Mouse (Mus musculus) limb, embryonic 11.5 days (tissue): ENCODE measurements around the gene Tmem135. TPM values are rescaled to one million over a fixed set of nuclear protein-coding genes. Genes with fewer than 3 reads are reported as not detected.

Experiments
- ATAC-seq: fragments of 200-750 bp; cut with Nextera tagmentation; 2 replicates; pipeline ENCODE4 v1.8.0; 2017; ENCODE audit warnings: low read depth; ENCODE audit not compliant: insufficient number of reproducible peaks, low FRiP score, low TSS enrichment
- DNase-seq: peaks from one replicate; pipeline ENCODE4 v3.0.0-alpha.2; 2015; ENCODE audit warnings: low spot score
- H3K27ac ChIP-seq: fragments of 300-500 bp; sonication (generic); replicated peaks from 2 replicates; pipeline ENCODE4 v1.5.1; 2014; ENCODE audit warnings: low read depth, mild to moderate bottlenecking, low read length
- H3K27me3 ChIP-seq: fragments of 300-500 bp; sonication (generic); 2 replicates; pipeline ENCODE4 v1.6.1; 2014; ENCODE audit warnings: mild to moderate bottlenecking, low read length, mixed read lengths; ENCODE audit not compliant: control insufficient read depth, insufficient read depth
- H3K36me3 ChIP-seq: fragments of 300-500 bp; sonication (generic); 2 replicates; pipeline ENCODE4 v1.6.1; 2014; ENCODE audit warnings: mild to moderate bottlenecking, low read length, moderate library complexity, mixed read lengths; ENCODE audit not compliant: control insufficient read depth, insufficient read depth
- H3K4me1 ChIP-seq: fragments of 300-500 bp; sonication (generic); 2 replicates; pipeline ENCODE4 v1.6.1; 2014; ENCODE audit warnings: low read length, mixed read lengths; ENCODE audit not compliant: control insufficient read depth, insufficient read depth
- H3K4me2 ChIP-seq: fragments of 300-500 bp; sonication (generic); 2 replicates; pipeline ENCODE4 v1.6.1; 2014; ENCODE audit warnings: low read depth, mild to moderate bottlenecking, moderate library complexity; ENCODE audit not compliant: severe bottlenecking
- H3K4me3 ChIP-seq: fragments of 300-500 bp; sonication (generic); 2 replicates; pipeline ENCODE4 v1.5.1; 2014; ENCODE audit warnings: low read depth, low read length
- H3K9ac ChIP-seq: fragments of 300-500 bp; sonication (generic); 2 replicates; pipeline ENCODE4 v1.6.1; 2014; ENCODE audit warnings: mild to moderate bottlenecking, low read length
- H3K9me3 ChIP-seq: fragments of 300-500 bp; sonication (generic); 2 replicates; pipeline ENCODE4 v1.6.1; 2016; ENCODE audit warnings: low read length; ENCODE audit not compliant: control insufficient read depth
- WGBS: fragments of 180-500 bp; shearing (Covaris S2); extraction: QIAGEN DNeasy Blood & Tissue Kit; methylation state at CpG from one replicate; pipeline ENCODE4 v1.1.7; 2014; 5-methylcytosine and 5-hydroxymethylcytosine counted together
- polyA plus RNA-seq: library from polyadenylated mRNA; unstranded; fragments of >200 nt; fragmentation: Nextera tagmentation; extraction: Ambion mirVana; gene quantifications from 2 replicates; pipeline ENCODE4 v1.2.1, GENCODE M21; 2014

Tmem135 gene
- polyA plus RNA-seq, result 17.7 and 18.3 TPM in 2 replicates

- ATAC-seq, result peak; percentile 97
- under 1% methylated on average over 57 of the region's 62 CpGs for WGBS
Observed at GRCm38 (mm10) chr7:89404081-89404733, at the start of gene Tmem135, which contains the start of gene Fzd4. Tmem135 (minus strand) TSS chr7:89404222. Fzd4 (plus strand) TSS chr7:89404355.

GRCm38 (mm10) chr7:89450312-89450711 is 46.3 kb upstream of the Tmem135 start:
- Histone ChIP-seq H3K27ac (no peak overlapping the region), H3K9me3 (no peaks in the 10 kb centered on the region), H3K4me2 (no peak overlapping the region), H3K9ac (no peak overlapping the region), H3K27me3 (no peaks in the 10 kb centered on the region), H3K4me1 (no peaks in the 10 kb centered on the region), H3K36me3 (no peaks in the 10 kb centered on the region), H3K4me3 (no peak overlapping the region)
- DNase-seq (no peak), ATAC-seq (no peak)
- WGBS, result 70% methylated on average over 2 of the region's 2 CpGs

More at GRCm38 (mm10) chr7:89404081-89404733, at the start of gene Tmem135, which contains the start of gene Fzd4:
- Histone ChIP-seq H3K4me3 (peak within 1 kb of the TSS; percentile 90), H3K9ac (peak within 1 kb of the TSS; percentile 84), H3K4me1 (peaks cover 3% of the 10 kb centered on the region; the same call in 1 of the 2 replicates), H3K27me3 (no peaks in the 10 kb centered on the region), H3K9me3 (no peaks in the 10 kb centered on the region), H3K27ac (peak within 1 kb of the TSS; percentile 70), H3K36me3 (peaks cover 2% of the 10 kb centered on the region; the same call in 1 of the 2 replicates), H3K4me2 (peak within 1 kb of the TSS; percentile 94)
- DNase-seq, result peak; percentile 99

GRCm38 (mm10) chr7:89445137-89445536 is 41.1 kb upstream of the Tmem135 start:
- Histone ChIP-seq H3K4me2 (no peak overlapping the region), H3K9me3 (no peaks in the 10 kb centered on the region), H3K36me3 (no peaks in the 10 kb centered on the region), H3K27ac (no peak overlapping the region), H3K9ac (no peak overlapping the region), H3K27me3 (no peaks in the 10 kb centered on the region), H3K4me3 (no peak overlapping the region), H3K4me1 (no peaks in the 10 kb centered on the region)
- ATAC-seq (no peak), DNase-seq (no peak)
- 92% methylated on average over 4 of the region's 4 CpGs for WGBS

GRCm38 (mm10) chr7:89442242-89442641 is 38.2 kb upstream of the Tmem135 start:
- Histone ChIP-seq H3K27me3 (no peaks in the 10 kb centered on the region), H3K9me3 (no peaks in the 10 kb centered on the region), H3K4me1 (no peaks in the 10 kb centered on the region), H3K4me3 (no peak overlapping the region), H3K9ac (no peak overlapping the region), H3K27ac (no peak overlapping the region), H3K36me3 (no peaks in the 10 kb centered on the region), H3K4me2 (no peak overlapping the region)
- DNase-seq (no peak), ATAC-seq (no peak)
- 76% methylated on average over 4 of the region's 4 CpGs for WGBS

GRCm38 (mm10) chr7:89441291-89441690 is 37.3 kb upstream of the Tmem135 start:
- H3K4me1 ChIP-seq, result no peaks in the 10 kb centered on the region
- H3K4me2 ChIP-seq, result no peak overlapping the region
- WGBS, result 74% methylated on average over 7 of the region's 7 CpGs
- ATAC-seq, result no peak
- H3K27me3 ChIP-seq, result no peaks in the 10 kb centered on the region
- H3K36me3 ChIP-seq, result no peaks in the 10 kb centered on the region
- H3K9ac ChIP-seq, result no peak overlapping the region
- DNase-seq, result no peak
- H3K27ac ChIP-seq, result no peak overlapping the region
- no peak overlapping the region for H3K4me3 ChIP-seq
- H3K9me3 ChIP-seq, result no peaks in the 10 kb centered on the region

- Histone ChIP-seq H3K4me2 (no peak overlapping the region), H3K27ac (no peak overlapping the region), H3K36me3 (no peaks in the 10 kb centered on the region), H3K4me3 (no peak overlapping the region), H3K9me3 (no peaks in the 10 kb centered on the region), H3K9ac (no peak overlapping the region), H3K4me1 (no peaks in the 10 kb centered on the region), H3K27me3 (no peaks in the 10 kb centered on the region)
- 52% methylated on average over 4 of the region's 4 CpGs for WGBS
- DNase-seq, result peak; percentile 30
- no peak for ATAC-seq
Observed at GRCm38 (mm10) chr7:89437589-89437988, 33.6 kb upstream of the Tmem135 start.

GRCm38 (mm10) chr7:89436404-89436803 is 32.4 kb upstream of the Tmem135 start:
- H3K9me3 ChIP-seq, result no peaks in the 10 kb centered on the region
- H3K9ac ChIP-seq, result no peak overlapping the region
- no peaks in the 10 kb centered on the region for H3K27me3 ChIP-seq
- no peak overlapping the region for H3K4me3 ChIP-seq
- DNase-seq (no peak), ATAC-seq (no peak)
- 86% methylated on average over 5 of the region's 5 CpGs for WGBS
- H3K27ac ChIP-seq, result no peak overlapping the region
- no peak overlapping the region for H3K4me2 ChIP-seq
- no peaks in the 10 kb centered on the region for H3K4me1 ChIP-seq
- H3K36me3 ChIP-seq, result no peaks in the 10 kb centered on the region

GRCm38 (mm10) chr7:89433893-89434616 is 30.0 kb upstream of the Tmem135 start:
- no peaks in the 10 kb centered on the region for H3K4me1 ChIP-seq
- no peak for DNase-seq
- no peaks in the 10 kb centered on the region for H3K36me3 ChIP-seq
- H3K27ac ChIP-seq, result no peak overlapping the region
- ATAC-seq, result no peak
- H3K9me3 ChIP-seq, result no peaks in the 10 kb centered on the region
- WGBS, result 52% methylated on average over 8 of the region's 8 CpGs
- H3K27me3 ChIP-seq, result no peaks in the 10 kb centered on the region
- H3K9ac ChIP-seq, result no peak overlapping the region
- H3K4me2 ChIP-seq, result no peak overlapping the region
- no peak overlapping the region for H3K4me3 ChIP-seq
